ENCODE assay signal across 19 mouse cellular contexts in the genomic region with DNA sequence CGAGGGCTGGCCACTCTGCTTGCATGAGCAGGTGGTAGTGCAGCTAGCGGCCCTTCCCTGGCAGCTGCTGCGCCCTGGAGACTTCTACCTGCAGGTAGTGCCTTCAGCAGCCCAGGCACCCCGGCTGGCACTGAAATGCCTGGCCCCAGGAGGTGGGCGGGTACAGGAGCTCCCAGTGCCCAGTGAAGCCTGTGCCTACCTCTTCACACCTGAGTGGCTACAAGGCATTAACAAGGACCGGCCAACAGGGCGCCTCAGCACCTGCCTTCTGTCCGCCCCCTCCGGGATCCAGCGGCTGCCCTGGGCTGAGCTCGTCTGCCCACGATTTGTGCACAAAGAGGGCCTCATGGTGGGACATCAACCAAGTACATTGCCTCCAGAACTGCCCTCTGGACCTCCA. TPM values are rescaled to one million over a fixed set of nuclear protein-coding genes. Genes with fewer than 3 reads are reported as not detected.
DNase-seq lines count a peak whose midpoint lies in the region; ATAC-seq and TF ChIP-seq lines count a peak whose summit lies in the region.
"Had no signal": no experiment of that assay in that cellular context is flagged by ENCODE, and none has a peak within 500 bp of the region (broad histone marks: within the 10 kb centered on the region; RNA-seq: fewer than 3 reads in every experiment).

No protein-coding gene starts in this region.

- ATAC-seq in liver, embryonic 12.5 days = no peak
- no peak for ATAC-seq in liver, embryonic 11.5 days (replicated peaks; ENCODE audit: low FRiP score)
- no peak for ATAC-seq in hindbrain, embryonic 16.5 days
- ATAC-seq in activated CD4-positive, CD25-positive, alpha-beta regulatory T cell, adult 4 months = no peak
- ATAC-seq: CD4-positive, CD25-positive, alpha-beta regulatory T cell, adult 4 months; forebrain, embryonic 13.5 days; intestine, embryonic 16.5 days had no signal

- 75% methylated on average over 12 of the region's 12 CpGs for WGBS in liver, embryonic 12.5 days (ENCODE audit: insufficient replicate concordance)
- WGBS in liver, embryonic 11.5 days = 82% methylated on average over 12 of the region's 12 CpGs
- 86% methylated on average over 12 of the region's 12 CpGs for WGBS in hindbrain, embryonic 16.5 days

- H3K27me3 ChIP-seq in liver, embryonic 12.5 days (replicated peaks) = peaks cover 8% of the 10 kb centered on the region; the same call in 1 of the 2 replicates
- H3K27me3 ChIP-seq in liver, embryonic 11.5 days (replicated peaks; ENCODE audit: control insufficient read depth, insufficient read depth, low read length) = 0 out of 2 replicates have a peak, but pooled peaks cover 4% of the 10 kb centered on the region
- H3K27me3 ChIP-seq in hindbrain, embryonic 16.5 days (replicated peaks; ENCODE audit: control insufficient read depth, insufficient read depth, low read length) = no peaks in the 10 kb centered on the region
- H3K27me3 ChIP-seq: embryonic facial prominence, embryonic 12.5 days; forebrain, embryonic 13.5 days; heart, embryonic 15.5 days had no signal

- H3K9ac ChIP-seq in liver, embryonic 12.5 days = no peak overlapping the region
- H3K9ac ChIP-seq in liver, embryonic 11.5 days (ENCODE audit: low read depth, low read length) = no peak overlapping the region; the same call in 1 of the 2 replicates
- H3K9ac ChIP-seq in ES-E14 (ENCODE audit: insufficient read depth, low read depth, low read length, poor library complexity, severe bottlenecking) = no peak overlapping the region
- H3K9ac ChIP-seq in hindbrain, embryonic 16.5 days (ENCODE audit: low read depth, low read length) = peak overlapping the region; percentile 15; the same call in 1 of the 2 replicates
- H3K9ac ChIP-seq: forebrain, embryonic 13.5 days; heart, embryonic 15.5 days had no signal

- in situ Hi-C loops in ES-E14 (cut with MboI; ENCODE audit: low sequenced_read_pairs in 2 of 2, unreplicated experiment in 2 of 2) = no loop called here

- DNase-seq in liver, embryonic 11.5 days (ENCODE audit: low spot score) = no peak
- DNase-seq in ES-E14 (ENCODE audit: low read depth, low spot score) = no peak
- peak; percentile 72 to 83 for DNase-seq in kidney, postnatal 4 days
- DNase-seq in adrenal gland, adult 8-10 months = no peak
- DNase-seq in cerebellum, adult 11 months = no peak
- DNase-seq: cerebellum, adult 9-11 months; gastrocnemius, postnatal 14 days had no signal

- no peaks in the 10 kb centered on the region for H3K9me3 ChIP-seq in liver, embryonic 12.5 days (replicated peaks)
- no peaks in the 10 kb centered on the region for H3K9me3 ChIP-seq in liver, embryonic 11.5 days (ENCODE audit: control insufficient read depth, low read length)
- no peaks in the 10 kb centered on the region for H3K9me3 ChIP-seq in ES-E14 (ENCODE audit: control insufficient read depth, insufficient read depth, low read depth, low read length)
- H3K9me3 ChIP-seq in hindbrain, embryonic 16.5 days (ENCODE audit: control insufficient read depth, low read length) = no peaks in the 10 kb centered on the region
- H3K9me3 ChIP-seq: embryonic facial prominence, embryonic 12.5 days; forebrain, embryonic 13.5 days; heart, embryonic 15.5 days had no signal

- H3K27ac ChIP-seq in liver, embryonic 12.5 days = no peak overlapping the region
- H3K27ac ChIP-seq in liver, embryonic 11.5 days (ENCODE audit: low read depth, low read length) = no peak overlapping the region
- H3K27ac ChIP-seq in ES-E14 (ENCODE audit: insufficient read depth, low read depth, low read length, poor library complexity, severe bottlenecking) = no peak overlapping the region
- H3K27ac ChIP-seq in hindbrain, embryonic 16.5 days (ENCODE audit: low read depth, low read length) = no peak overlapping the region
- H3K27ac ChIP-seq: forebrain, embryonic 13.5 days; heart, embryonic 15.5 days had no signal

- H3K4me1 ChIP-seq in liver, embryonic 12.5 days = peaks cover 61% of the 10 kb centered on the region
- H3K4me1 ChIP-seq in liver, embryonic 11.5 days (replicated peaks; ENCODE audit: control insufficient read depth, insufficient read depth, low read length) = peaks cover 32% of the 10 kb centered on the region
- peaks cover 0 to 5% of the 10 kb centered on the region in 2 experiments; a peak in 2 of 4 replicates for H3K4me1 ChIP-seq in ES-E14 (ENCODE audit: control insufficient read depth in 2 of 2, insufficient read depth in 2 of 2, low read length in 2 of 2, poor library complexity in 1 of 2)
- peaks cover 16% of the 10 kb centered on the region for H3K4me1 ChIP-seq in hindbrain, embryonic 16.5 days (ENCODE audit: control insufficient read depth, insufficient read depth, low read depth, low read length)

- H3K4me2 ChIP-seq in liver, embryonic 12.5 days = peak overlapping the region; percentile 31; the same call in 1 of the 2 replicates
- no peak overlapping the region for H3K4me2 ChIP-seq in liver, embryonic 11.5 days
- H3K4me2 ChIP-seq in hindbrain, embryonic 16.5 days (ENCODE audit: low read length) = no peak overlapping the region
- H3K4me2 ChIP-seq: embryonic facial prominence, embryonic 12.5 days; forebrain, embryonic 13.5 days; heart, embryonic 15.5 days had no signal

- H3K36me3 ChIP-seq in liver, embryonic 12.5 days = peaks cover 59% of the 10 kb centered on the region
- H3K36me3 ChIP-seq in liver, embryonic 11.5 days (ENCODE audit: control insufficient read depth, insufficient read depth, low read length) = peaks cover 21% of the 10 kb centered on the region
- H3K36me3 ChIP-seq in ES-E14 (ENCODE audit: control insufficient read depth, insufficient read depth, low read length, poor library complexity, severe bottlenecking) = no peaks in the 10 kb centered on the region
- peaks cover 33% of the 10 kb centered on the region for H3K36me3 ChIP-seq in hindbrain, embryonic 16.5 days (ENCODE audit: control insufficient read depth, insufficient read depth, low read length)

- H3K4me3 ChIP-seq in liver, embryonic 12.5 days = no peak overlapping the region
- no peak overlapping the region for H3K4me3 ChIP-seq in liver, embryonic 11.5 days (ENCODE audit: low read depth, low read length)
- H3K4me3 ChIP-seq in ES-E14 (ENCODE audit: insufficient read depth in 1 of 2, low read depth in 1 of 2, low read length in 2 of 2, poor library complexity in 1 of 2, severe bottlenecking in 1 of 2) = peak overlapping the region; percentile 38 to 39; a peak in 3 of 4 replicates
- H3K4me3 ChIP-seq in hindbrain, embryonic 16.5 days (ENCODE audit: low read length) = no peak overlapping the region
- H3K4me3 ChIP-seq: embryonic facial prominence, embryonic 12.5 days; forebrain, embryonic 13.5 days; heart, embryonic 15.5 days had no signal

TF ChIP-seq in ES-E14, 5 proteins besides CTCF, POLR2A, EP300 and RAD21:
- TF ChIP-seq ZNF384 (IDR thresholded peaks at IDR 0.05; ENCODE audit: low read depth, low read length) (no peak), ZC3H11A (IDR thresholded peaks at IDR 0.05; ENCODE audit: borderline replicate concordance, low read depth, low read length) (no peak)

RNA-seq across cellular contexts. Expression of gene Arhgef40, which starts 4.2 kb away (rescaled TPM):
- 34.8 and 40.1 TPM in 2 replicates for polyA plus RNA-seq in liver, embryonic 12.5 days (2016; fragmentation: Nextera tagmentation; extraction: Ambion mirVana)
- 50.7 and 61.8 TPM in 2 replicates for polyA plus RNA-seq in liver, embryonic 11.5 days (2014; fragmentation: Nextera tagmentation; extraction: Ambion mirVana)
- 10.1 and 14.0 TPM in 2 replicates for total RNA-seq in ES-E14 (2012; rRNA removed)
- polyA plus RNA-seq in hindbrain, embryonic 16.5 days (2015; fragmentation: Nextera tagmentation; extraction: Ambion mirVana) = 63.4 and 74.4 TPM in 2 replicates
- total RNA-seq in adrenal gland, adult 8-10 months (2022) = 10 to 100 TPM; 40.7 to 74.9 (median 57.2) TPM
- polyA plus RNA-seq in activated CD4-positive, CD25-positive, alpha-beta regulatory T cell, adult 4 months (2017; shearing (Covaris generic)) = not detected

RNA-seq across cellular contexts. Expression of gene Tmem253, which starts 26.7 kb away (rescaled TPM):
- 0.32 and 0.39 TPM in 2 replicates for polyA plus RNA-seq in liver, embryonic 12.5 days (2016; fragmentation: Nextera tagmentation; extraction: Ambion mirVana)
- 0.85 TPM in 1 of 2 replicates, not detected in the other for polyA plus RNA-seq in liver, embryonic 11.5 days (2014; fragmentation: Nextera tagmentation; extraction: Ambion mirVana)
- total RNA-seq in ES-E14 (2012; rRNA removed) = 3.6 and 7.7 TPM in 2 replicates
- 0.39 and 0.51 TPM in 2 replicates for polyA plus RNA-seq in hindbrain, embryonic 16.5 days (2015; fragmentation: Nextera tagmentation; extraction: Ambion mirVana)
- total RNA-seq in adrenal gland, adult 8-10 months (2022) = 1 to 10 TPM; 1.1 to 2.2 (median 1.6) TPM
- polyA plus RNA-seq in activated CD4-positive, CD25-positive, alpha-beta regulatory T cell, adult 4 months (2017; shearing (Covaris generic)) = under 1 TPM in 1 of 2 experiments, not detected in 1; 0.98 TPM

RNA-seq across cellular contexts. Expression of gene Zfp219, which starts 31.8 kb away (rescaled TPM):
- 15.3 and 15.8 TPM in 2 replicates for polyA plus RNA-seq in liver, embryonic 12.5 days (2016; fragmentation: Nextera tagmentation; extraction: Ambion mirVana)
- polyA plus RNA-seq in liver, embryonic 11.5 days (2014; fragmentation: Nextera tagmentation; extraction: Ambion mirVana) = 19.8 and 21.9 TPM in 2 replicates
- 59.5 and 98.0 TPM in 2 replicates for total RNA-seq in ES-E14 (2012; rRNA removed)
- polyA plus RNA-seq in hindbrain, embryonic 16.5 days (2015; fragmentation: Nextera tagmentation; extraction: Ambion mirVana) = 23.7 and 28.0 TPM in 2 replicates
- 10 to 100 TPM; 52.7 to 86.6 (median 71.6) TPM for total RNA-seq in adrenal gland, adult 8-10 months (2022)
- polyA plus RNA-seq in activated CD4-positive, CD25-positive, alpha-beta regulatory T cell, adult 4 months (2017; shearing (Covaris generic)) = 1 to 10 TPM; 1.9 to 2.2 TPM

RNA-seq across cellular contexts. Expression of gene Olfr221, which starts 53.5 kb away (rescaled TPM):
- not detected in 2 replicates for polyA plus RNA-seq in liver, embryonic 12.5 days (2016; fragmentation: Nextera tagmentation; extraction: Ambion mirVana)
- polyA plus RNA-seq in liver, embryonic 11.5 days (2014; fragmentation: Nextera tagmentation; extraction: Ambion mirVana) = not detected in 2 replicates
- total RNA-seq in ES-E14 (2012; rRNA removed) = not detected in 2 replicates
- polyA plus RNA-seq in hindbrain, embryonic 16.5 days (2015; fragmentation: Nextera tagmentation; extraction: Ambion mirVana) = not detected in 2 replicates
- total RNA-seq in adrenal gland, adult 8-10 months (2022) = not detected
- polyA plus RNA-seq in activated CD4-positive, CD25-positive, alpha-beta regulatory T cell, adult 4 months (2017; shearing (Covaris generic)) = not detected
- total RNA-seq: gastrocnemius, postnatal 14 days; left cerebral cortex, adult 8-10 months; megakaryocyte progenitor cell, adult 5-6 weeks had no signal
- polyA plus RNA-seq: CD4-positive, CD25-positive, alpha-beta regulatory T cell, adult 4 months; embryonic facial prominence, embryonic 12.5 days; forebrain, embryonic 13.5 days; heart, embryonic 15.5 days; intestine, embryonic 16.5 days; liver, embryonic 16.5 days; neural tube, embryonic 11.5 days had no signal

Comparison
In these comparisons a context has a peak if more than half of its experiments do, and no peak if none do; other contexts are left out.
1. H3K4me3 ChIP-seq: peak in ES-E14 (2 of 2); none in liver, embryonic 12.5 days (single experiment), liver, embryonic 11.5 days (single experiment) and hindbrain, embryonic 16.5 days (single experiment).
2. DNase-seq: peak in kidney, postnatal 4 days (2 of 2); none in liver, embryonic 11.5 days (single experiment), ES-E14 (single experiment), adrenal gland, adult 8-10 months (single experiment) and cerebellum, adult 11 months (single experiment).
3. RNA of gene Arhgef40, which starts 4.2 kb away (polyA plus RNA-seq): 63.4 to 74.4 TPM in hindbrain, embryonic 16.5 days, 50.7 to 61.8 TPM in liver, embryonic 11.5 days and 34.8 to 40.1 TPM in liver, embryonic 12.5 days; not detected in activated CD4-positive, CD25-positive, alpha-beta regulatory T cell, adult 4 months; every median in the first group is over 10 times any median in the second.